Mouse (Mus musculus): ENCODE results near the gene Ublcp1. TPM values are rescaled to one million over a fixed set of nuclear protein-coding genes. Genes with fewer than 3 reads are reported as not detected.
"Not testable (repeated sequence)": the region's sequence is repeated elsewhere in the genome, so short reads cannot be mapped to it uniquely, and the experiment has no call there.

Gene Ublcp1
- polyA plus RNA-seq, 1 experiment = 0.53 TPM

DNA sequence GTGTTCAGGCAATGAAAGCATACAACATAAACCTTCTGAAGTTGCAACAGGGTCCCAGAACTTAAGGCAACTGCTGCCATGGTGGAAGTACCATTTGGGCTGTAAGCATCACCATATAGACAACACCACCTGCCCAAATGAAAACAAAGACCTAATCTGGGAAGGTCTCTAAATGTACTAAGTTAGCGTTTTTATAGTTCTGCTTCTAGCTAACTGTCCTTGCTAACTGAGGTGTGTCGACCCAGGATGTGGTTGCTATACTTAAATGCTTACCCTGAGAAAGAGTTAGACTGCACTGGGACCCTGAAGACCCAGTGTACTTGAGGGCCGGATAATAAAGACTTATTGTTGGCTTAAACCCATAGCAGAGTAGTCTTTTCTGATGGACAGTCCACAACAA is 5.2 kb upstream of the Ublcp1 start:
- Histone ChIP-seq H3K4me3 (replicated peaks) (no peak overlapping the region), H3K36me3 (ENCODE audit: control insufficient read depth) (peaks cover 7% of the 10 kb centered on the region), H3K27me3 (ENCODE audit: control insufficient read depth) (no peaks in the 10 kb centered on the region), H3K9me3 (ENCODE audit: control insufficient read depth, low read length) (peaks cover 3% of the 10 kb centered on the region; the same call in 1 of the 2 replicates), H3K4me1 (ENCODE audit: control insufficient read depth) (peaks cover 25% of the 10 kb centered on the region)
- no peak for TF ChIP-seq GATA1 (IDR thresholded peaks at IDR 0.05; ENCODE audit: low read length)

DNA sequence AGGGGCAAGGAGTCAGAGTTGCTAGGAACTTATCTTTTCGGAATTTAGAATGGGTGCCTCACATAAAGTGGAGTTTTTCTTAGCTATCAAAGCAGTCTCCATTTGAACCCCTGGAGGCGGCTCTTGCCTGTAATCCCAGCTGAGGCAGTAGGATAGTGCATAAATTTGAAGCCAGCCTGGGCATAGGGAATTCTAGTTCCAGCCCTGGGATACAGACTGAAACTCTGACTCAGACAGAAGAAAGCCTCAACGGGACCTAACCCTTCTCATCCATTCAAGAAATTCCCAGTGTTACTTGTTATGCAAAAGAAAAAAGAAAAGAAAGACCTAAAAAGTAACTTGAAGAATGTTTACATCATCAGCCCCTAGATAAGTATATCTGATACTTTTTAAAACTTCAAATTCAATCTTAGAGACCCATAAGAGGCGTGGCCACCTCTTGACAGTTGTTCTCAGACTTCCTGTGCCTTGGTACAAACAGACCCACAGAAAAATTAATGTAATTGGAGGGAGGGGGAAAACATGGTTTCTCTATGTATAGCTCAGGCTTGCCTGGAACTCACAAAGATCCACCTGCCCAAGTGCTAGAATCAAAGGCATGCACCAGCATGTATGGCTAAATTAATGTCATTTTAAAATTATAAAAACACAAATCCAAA is 1.2 kb upstream of the Ublcp1 start:
- TF ChIP-seq GATA1 (IDR thresholded peaks at IDR 0.05; ENCODE audit: low read length) (no peak), TAL1 (IDR thresholded peaks at IDR 0.05; ENCODE audit: low read length) (no peak)
- Histone ChIP-seq H3K27me3 (ENCODE audit: control insufficient read depth) (no peaks in the 10 kb centered on the region), H3K4me3 (replicated peaks) (peak overlapping the region; percentile 100), H3K9me3 (ENCODE audit: control insufficient read depth, low read length) (no peaks in the 10 kb centered on the region), H3K4me1 (ENCODE audit: control insufficient read depth) (peaks cover 51% of the 10 kb centered on the region), H3K36me3 (ENCODE audit: control insufficient read depth) (peaks cover 15% of the 10 kb centered on the region)

DNA sequence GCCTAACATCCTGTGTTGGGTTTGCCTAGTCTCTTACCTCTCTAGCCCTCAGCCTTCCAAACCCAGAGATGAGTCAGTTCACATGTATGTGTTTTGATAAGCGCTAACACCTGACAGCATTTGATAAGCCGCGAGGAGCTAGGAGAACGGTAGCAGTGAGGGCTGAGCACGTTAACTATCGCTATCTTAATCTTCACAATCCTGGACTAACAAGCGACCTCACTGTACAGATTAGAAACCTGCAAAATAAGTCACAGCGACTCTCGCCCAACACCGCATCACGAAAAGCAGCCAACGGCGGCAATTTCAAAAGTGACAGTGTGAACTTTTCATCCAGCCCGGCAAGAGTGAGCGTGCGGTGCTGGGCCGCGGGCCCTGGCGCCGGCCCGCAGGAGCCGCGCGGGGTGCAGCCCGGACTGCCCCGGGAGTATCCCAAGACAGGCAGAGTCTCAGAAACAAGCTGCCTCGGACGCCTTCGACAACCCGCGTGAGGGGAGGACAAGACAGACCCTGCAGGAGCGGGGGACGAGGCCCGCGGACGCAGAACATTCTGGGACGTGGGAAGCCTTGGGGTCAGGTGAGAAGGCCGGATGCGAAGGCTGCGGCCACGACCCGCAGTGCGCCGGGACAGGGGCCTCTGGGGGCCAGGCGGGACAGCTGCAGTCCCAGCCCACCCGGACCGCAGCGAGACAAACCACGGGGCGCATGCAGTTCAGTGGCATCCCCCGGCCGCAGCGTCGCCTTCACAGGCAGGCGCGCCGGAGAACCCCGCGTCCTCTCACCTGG is 459 bp downstream of the Ublcp1 start:
- H3K9me3 ChIP-seq (ENCODE audit: control insufficient read depth, low read length) = no peaks in the 10 kb centered on the region
- H3K4me1 ChIP-seq (ENCODE audit: control insufficient read depth) = peaks cover 52% of the 10 kb centered on the region
- peak overlapping the region; percentile 100 for H3K4me3 ChIP-seq (replicated peaks)
- H3K36me3 ChIP-seq (ENCODE audit: control insufficient read depth) = peaks cover 27% of the 10 kb centered on the region
- TF ChIP-seq GATA1 (IDR thresholded peaks at IDR 0.05; ENCODE audit: low read length) (peak; percentile 92), TAL1 (IDR thresholded peaks at IDR 0.05; ENCODE audit: low read length) (peak; percentile 88)
- no peaks in the 10 kb centered on the region for H3K27me3 ChIP-seq (ENCODE audit: control insufficient read depth)

DNA sequence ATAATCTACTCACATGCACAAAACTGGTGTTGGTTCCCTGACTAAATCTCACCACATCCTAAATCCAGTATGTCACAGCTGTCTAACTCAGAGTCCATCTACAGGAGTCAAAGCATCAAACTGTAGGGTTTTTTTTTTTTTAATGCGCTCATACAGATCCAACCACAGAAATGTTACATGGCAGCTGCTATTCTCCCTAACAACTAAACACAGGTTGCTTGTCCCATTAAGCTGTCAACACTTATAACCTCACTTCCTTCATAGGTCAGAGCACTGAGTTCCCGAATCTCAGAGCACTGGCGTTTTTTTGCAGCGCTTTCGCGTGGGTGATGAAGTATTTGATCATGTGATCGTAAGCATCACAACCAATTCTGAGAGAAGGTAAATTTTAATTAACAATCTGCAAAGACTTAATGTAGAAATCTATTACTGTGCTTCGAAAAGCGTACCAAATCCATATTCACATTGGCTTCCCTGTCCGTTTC is 1.9 kb downstream of the Ublcp1 start:
- TF ChIP-seq TAL1 (IDR thresholded peaks at IDR 0.05; ENCODE audit: low read length) (no peak), GATA1 (IDR thresholded peaks at IDR 0.05; ENCODE audit: low read length) (no peak)
- no peak overlapping the region for H3K4me3 ChIP-seq (replicated peaks)
- H3K4me1 ChIP-seq (ENCODE audit: control insufficient read depth) = peaks cover 55% of the 10 kb centered on the region

DNA sequence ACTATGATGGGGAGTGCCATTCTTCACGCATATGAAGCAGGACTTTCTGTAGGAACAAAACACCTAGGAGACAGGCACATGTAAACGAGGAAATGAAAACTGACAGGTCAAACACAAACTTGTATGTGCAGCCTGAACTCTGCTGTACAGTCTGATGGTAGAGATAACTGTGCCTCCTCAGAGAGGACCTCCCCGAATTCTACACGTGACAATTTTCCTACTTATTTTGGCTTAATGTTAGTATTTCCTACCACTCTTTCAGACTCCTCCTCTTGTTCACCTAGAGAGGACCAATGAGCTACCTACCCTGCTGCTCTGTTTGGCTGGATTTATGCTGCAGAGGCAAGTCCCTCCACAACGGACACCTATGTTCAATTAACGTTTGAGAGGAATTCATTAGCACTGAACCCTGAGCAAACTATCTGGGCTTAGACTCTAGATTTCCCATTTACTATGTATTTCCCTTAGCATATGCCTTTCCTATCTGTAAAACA is 3.3 kb downstream of the Ublcp1 start:
- H3K9me3 ChIP-seq (ENCODE audit: control insufficient read depth, low read length) = no peaks in the 10 kb centered on the region
- peaks cover 40% of the 10 kb centered on the region for H3K36me3 ChIP-seq (ENCODE audit: control insufficient read depth)
- TF ChIP-seq GATA1 (IDR thresholded peaks at IDR 0.05; ENCODE audit: low read length) = no peak
- TF ChIP-seq TAL1 (IDR thresholded peaks at IDR 0.05; ENCODE audit: low read length) = no peak
- H3K4me3 ChIP-seq (replicated peaks) = no peak overlapping the region
- no peaks in the 10 kb centered on the region for H3K27me3 ChIP-seq (ENCODE audit: control insufficient read depth)
- peaks cover 47% of the 10 kb centered on the region for H3K4me1 ChIP-seq (ENCODE audit: control insufficient read depth)

More for the DNA sequence above, 1.9 kb downstream of the Ublcp1 start:
- Histone ChIP-seq H3K9me3 (ENCODE audit: control insufficient read depth, low read length) (no peaks in the 10 kb centered on the region), H3K36me3 (ENCODE audit: control insufficient read depth) (peaks cover 39% of the 10 kb centered on the region), H3K27me3 (ENCODE audit: control insufficient read depth) (no peaks in the 10 kb centered on the region)

DNA sequence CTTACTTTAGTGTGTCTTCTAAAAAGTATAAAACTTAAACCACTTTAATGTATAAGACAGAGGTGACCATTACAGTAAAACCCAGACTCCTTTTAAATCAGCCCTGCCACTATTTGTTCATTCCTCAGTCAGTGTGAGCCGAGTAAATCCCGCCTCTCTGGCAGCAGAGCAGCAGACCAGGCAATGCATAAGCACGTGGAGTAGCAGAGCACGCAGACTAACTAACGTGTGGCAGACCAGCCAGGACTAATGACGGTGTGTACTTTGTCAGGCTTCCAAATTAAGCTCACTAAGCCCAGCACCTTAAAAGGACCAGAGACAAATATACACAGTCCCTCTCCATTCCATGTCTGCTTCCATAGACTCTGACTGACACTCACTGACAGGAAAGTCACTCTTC is 8.8 kb downstream of the Ublcp1 start:
- TF ChIP-seq GATA1 (IDR thresholded peaks at IDR 0.05; ENCODE audit: low read length) (no peak), TAL1 (IDR thresholded peaks at IDR 0.05; ENCODE audit: low read length) (no peak)
- no peaks in the 10 kb centered on the region for H3K27me3 ChIP-seq (ENCODE audit: control insufficient read depth)
- no peaks in the 10 kb centered on the region for H3K9me3 ChIP-seq (ENCODE audit: control insufficient read depth, low read length)
- H3K36me3 ChIP-seq (ENCODE audit: control insufficient read depth) = peaks cover 86% of the 10 kb centered on the region
- no peak overlapping the region for H3K4me3 ChIP-seq (replicated peaks)
- peaks cover 13% of the 10 kb centered on the region for H3K4me1 ChIP-seq (ENCODE audit: control insufficient read depth)

DNA sequence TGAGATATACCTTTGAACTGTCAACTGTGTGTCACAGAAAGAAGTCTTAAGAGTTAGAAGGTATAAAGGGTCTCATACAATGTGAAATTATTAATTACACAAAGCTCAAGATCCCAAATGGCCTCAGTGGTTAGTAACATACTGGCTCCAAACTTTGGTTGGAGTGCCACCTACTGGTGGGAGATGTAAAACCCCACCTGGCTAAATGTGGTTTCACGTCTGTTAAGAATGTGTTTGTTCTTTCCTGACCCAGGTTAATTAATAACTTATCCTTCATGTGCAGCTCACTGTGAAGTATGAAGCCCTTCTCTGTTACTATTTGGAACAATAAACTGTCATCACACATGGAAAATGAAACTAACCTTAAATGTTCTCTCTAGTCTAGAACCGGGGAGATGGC is 16.9 kb downstream of the Ublcp1 start:
- Histone ChIP-seq H3K9me3 (ENCODE audit: control insufficient read depth, low read length) (no peaks in the 10 kb centered on the region), H3K4me1 (ENCODE audit: control insufficient read depth) (peaks cover 5% of the 10 kb centered on the region), H3K4me3 (replicated peaks) (no peak overlapping the region), H3K36me3 (ENCODE audit: control insufficient read depth) (peaks cover 52% of the 10 kb centered on the region), H3K27me3 (ENCODE audit: control insufficient read depth) (no peaks in the 10 kb centered on the region)
- TF ChIP-seq GATA1 (IDR thresholded peaks at IDR 0.05; ENCODE audit: low read length) (no peak), TAL1 (IDR thresholded peaks at IDR 0.05; ENCODE audit: low read length) (no peak)

DNA sequence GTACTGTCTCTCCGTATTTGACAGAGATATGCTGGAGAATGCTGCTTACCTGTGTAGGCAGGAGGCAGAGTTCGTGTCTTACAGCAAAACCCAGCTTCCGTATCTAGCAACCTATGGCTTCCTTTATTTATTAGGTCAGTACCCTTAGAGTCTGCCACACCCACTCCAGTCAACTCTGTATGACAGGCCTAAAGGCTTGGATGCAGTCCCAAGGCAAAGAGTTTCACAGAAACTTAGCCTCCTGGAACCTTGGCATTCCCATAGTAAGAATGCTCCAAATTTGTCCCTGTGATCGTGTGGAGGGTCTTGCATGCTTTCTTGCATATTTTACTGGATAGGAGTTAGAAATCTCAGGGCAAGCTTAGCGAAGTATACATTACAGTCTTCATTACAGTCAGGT is 18.3 kb downstream of the Ublcp1 start:
- H3K4me3 ChIP-seq (replicated peaks); H3K9me3 ChIP-seq (ENCODE audit: control insufficient read depth, low read length); H3K4me1 ChIP-seq (ENCODE audit: control insufficient read depth); H3K27me3 ChIP-seq (ENCODE audit: control insufficient read depth): not testable (repeated sequence)
- peaks cover 38% of the 10 kb centered on the region for H3K36me3 ChIP-seq (ENCODE audit: control insufficient read depth)

DNA sequence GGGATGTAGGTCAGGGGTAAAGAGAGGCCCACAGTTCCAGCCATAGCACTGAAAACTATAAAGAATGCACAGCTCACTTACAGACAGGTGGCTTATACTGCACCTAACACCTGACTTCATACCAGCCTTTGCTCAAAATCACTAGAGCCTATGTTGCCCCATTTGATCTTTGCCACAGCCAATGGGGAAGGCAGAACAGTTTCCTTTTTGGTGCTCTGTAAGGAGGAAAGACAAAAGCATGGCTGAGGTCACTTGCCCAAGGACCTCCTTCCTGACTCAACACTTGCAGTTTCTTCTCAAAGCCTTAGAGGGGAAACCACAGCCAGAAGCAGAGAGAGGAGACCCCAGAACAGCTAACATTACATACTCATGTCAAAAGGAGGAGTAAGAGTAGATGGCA is 19.3 kb downstream of the Ublcp1 start:
- peaks cover 29% of the 10 kb centered on the region for H3K36me3 ChIP-seq (ENCODE audit: control insufficient read depth)
- no peaks in the 10 kb centered on the region for H3K9me3 ChIP-seq (ENCODE audit: control insufficient read depth, low read length)
- TF ChIP-seq GATA1 (IDR thresholded peaks at IDR 0.05; ENCODE audit: low read length) (no peak), TAL1 (IDR thresholded peaks at IDR 0.05; ENCODE audit: low read length) (no peak)
- no peaks in the 10 kb centered on the region; the same call in 1 of the 2 replicates for H3K4me1 ChIP-seq (ENCODE audit: control insufficient read depth)
- no peak overlapping the region for H3K4me3 ChIP-seq (replicated peaks)
- no peaks in the 10 kb centered on the region for H3K27me3 ChIP-seq (ENCODE audit: control insufficient read depth)

Measured in erythroblast, embryonic 14.5 days (primary cell).